Mouse (Mus musculus): ENCODE measurements around the gene Prss56.

DNA sequence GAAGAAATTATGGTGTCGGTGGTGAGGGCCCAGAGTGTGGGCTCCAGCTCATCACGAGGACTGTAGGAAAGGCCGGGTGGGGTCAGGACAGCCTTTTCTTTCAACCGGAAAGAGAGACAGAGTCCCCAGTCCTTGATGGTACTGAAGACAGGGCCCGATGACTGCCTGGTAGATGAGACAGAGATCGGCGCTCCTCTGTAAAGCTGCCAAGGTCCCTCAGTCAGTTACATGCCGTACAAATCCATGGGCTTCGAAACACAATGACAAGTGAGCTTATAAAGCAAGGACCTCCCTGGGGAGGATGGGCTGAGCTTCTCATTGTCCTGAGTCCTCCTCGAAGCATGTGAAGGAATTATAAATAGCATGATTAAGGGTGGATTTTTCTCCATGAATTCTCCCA, 40.0 kb upstream of the Prss56 start:
- TF ChIP-seq CTCF (IDR thresholded peaks at IDR 0.05; ENCODE audit: low read depth) (no peak), EP300 (optimal IDR thresholded peaks at IDR 0.05) (no peak)
